Mouse (Mus musculus) forebrain, embryonic 10.5 days (tissue): Measurements from ENCODE around the gene Flt3. TPM values are rescaled to one million over a fixed set of nuclear protein-coding genes. Genes with fewer than 3 reads are reported as not detected.

Source experiments
- DNase-seq: peaks from one replicate; pipeline ENCODE4 v3.0.0-alpha.2; 2017; ENCODE audit warnings: low spot score; ENCODE audit errors: extremely low spot score
- H3K27ac ChIP-seq: fragments of 300-500 bp; sonication (generic); 2 replicates; pipeline ENCODE4 v1.5.1; 2016; ENCODE audit warnings: mild to moderate bottlenecking
- H3K27me3 ChIP-seq: fragments of 300-500 bp; sonication (generic); 2 replicates; pipeline ENCODE4 v1.6.1; 2016; ENCODE audit warnings: mild to moderate bottlenecking; ENCODE audit not compliant: poor library complexity, severe bottlenecking
- H3K36me3 ChIP-seq: fragments of 300-500 bp; sonication (generic); replicated peaks from 2 replicates; pipeline ENCODE4 v1.6.1; 2016; ENCODE audit warnings: mild to moderate bottlenecking, moderate library complexity
- H3K4me1 ChIP-seq: fragments of 300-500 bp; sonication (generic); 2 replicates; pipeline ENCODE4 v1.6.1; 2016
- H3K4me3 ChIP-seq: fragments of 300-500 bp; sonication (generic); 2 replicates; pipeline ENCODE4 v1.5.1; 2016; ENCODE audit warnings: mild to moderate bottlenecking, moderate library complexity
- H3K9me3 ChIP-seq: fragments of 300-500 bp; sonication (generic); 2 replicates; pipeline ENCODE4 v1.6.1; 2016; ENCODE audit warnings: mild to moderate bottlenecking, moderate library complexity
- WGBS: fragments of 180-500 bp; shearing (Covaris S2); methylation state at CpG from one replicate; pipeline ENCODE4 v1.1.7; 2016; 5-methylcytosine and 5-hydroxymethylcytosine counted together
- polyA plus RNA-seq: library from polyadenylated mRNA; unstranded; fragments of >200 nt; fragmentation: Nextera tagmentation; extraction: Ambion mirVana; gene quantifications from 2 replicates; pipeline ENCODE4 v1.2.1, GENCODE M21; 2016

The Flt3 gene
- polyA plus RNA-seq, 1 experiment from 2014 or later = not detected

DNA sequence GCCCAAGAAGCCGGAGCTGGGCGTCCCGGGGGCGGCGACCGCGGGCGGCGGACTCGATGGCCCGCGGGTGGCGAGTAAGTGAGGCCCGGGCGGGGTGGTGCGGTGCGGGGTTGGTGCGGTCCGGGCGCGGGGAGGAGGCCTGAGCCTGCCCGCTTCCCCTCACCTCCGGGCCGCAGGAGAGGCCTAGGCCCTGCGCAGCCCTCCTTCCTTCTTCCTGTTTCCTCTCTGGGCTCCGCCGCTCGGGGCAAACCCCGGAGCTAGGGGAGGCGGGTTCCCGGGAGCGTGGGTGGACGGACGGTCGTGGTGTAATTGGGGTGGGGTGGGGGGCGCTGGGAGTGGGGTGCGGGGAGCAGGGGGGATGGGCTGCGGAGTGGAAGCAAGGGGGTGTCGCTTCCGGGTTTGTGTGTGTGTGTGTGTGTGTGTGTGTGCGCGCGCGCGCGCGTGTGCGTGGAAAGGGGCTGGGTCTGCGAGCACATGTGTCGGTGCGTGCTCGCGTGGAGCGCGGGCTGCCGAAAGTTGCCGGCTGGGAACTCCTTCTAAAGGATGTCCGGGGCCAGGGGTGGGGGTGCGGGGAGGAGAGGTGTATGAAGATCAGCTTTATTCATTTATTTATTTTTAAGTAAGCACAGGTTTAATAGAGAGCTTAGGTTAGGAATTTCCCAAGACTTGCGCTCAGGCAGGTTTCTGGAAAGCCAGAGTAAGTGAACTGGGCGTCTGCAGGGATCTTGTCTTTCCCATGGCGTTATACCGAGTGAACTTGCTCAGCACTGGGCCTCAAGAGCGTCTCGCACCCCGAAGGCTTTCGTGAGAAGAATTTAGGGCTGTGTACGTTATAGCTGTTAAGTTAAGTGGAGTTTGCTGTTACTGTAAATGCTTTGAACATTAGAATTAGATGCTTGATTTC is 30.9 kb upstream of the Flt3 start:
- Histone ChIP-seq H3K9me3 (no peaks in the 10 kb centered on the region), H3K4me1 (peaks cover 51% of the 10 kb centered on the region)
- under 1% methylated on average over 62 of the region's 68 CpGs for WGBS

DNA sequence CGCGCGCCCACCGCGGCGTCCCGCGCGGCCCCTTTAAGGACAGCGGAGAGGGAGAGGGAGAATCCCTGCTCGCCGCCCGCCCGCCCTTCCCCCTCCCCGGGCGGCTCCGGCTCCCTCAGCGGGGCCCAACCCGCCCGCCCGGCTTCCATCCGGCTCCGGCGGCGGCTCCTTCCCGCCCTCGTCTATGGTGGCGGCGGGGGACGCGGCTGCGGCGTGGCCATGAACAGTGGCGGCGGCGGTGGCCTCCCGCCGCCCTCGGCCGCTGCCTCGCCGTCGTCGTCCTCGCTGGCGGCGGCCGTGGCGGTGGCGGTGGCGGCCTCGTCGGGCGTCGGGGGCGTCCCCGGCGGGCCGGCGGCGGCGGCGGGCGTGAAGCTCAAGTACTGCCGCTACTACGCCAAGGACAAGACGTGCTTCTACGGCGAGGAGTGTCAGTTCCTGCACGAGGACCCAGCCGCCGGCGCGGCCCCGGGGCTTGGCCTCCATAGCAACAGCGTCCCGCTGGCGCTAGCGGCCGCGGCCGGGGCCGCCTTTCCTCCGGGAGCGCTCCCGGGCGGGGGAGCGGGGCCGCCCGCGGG is 30.2 kb upstream of the Flt3 start:
- peak overlapping the region; percentile 97 for H3K4me3 ChIP-seq
- under 1% methylated on average over 68 of the region's 91 CpGs for WGBS
- H3K4me1 ChIP-seq = peaks cover 44% of the 10 kb centered on the region
- H3K9me3 ChIP-seq = no peaks in the 10 kb centered on the region
- no peaks in the 10 kb centered on the region for H3K27me3 ChIP-seq
- H3K36me3 ChIP-seq = peaks cover 6% of the 10 kb centered on the region
- peak; percentile 58 for DNase-seq
- peak overlapping the region; percentile 98 for H3K27ac ChIP-seq

More for the DNA sequence above, 30.9 kb upstream of the Flt3 start:
- Histone ChIP-seq H3K36me3 (peaks cover 6% of the 10 kb centered on the region), H3K27ac (peak overlapping the region; percentile 98), H3K4me3 (peak overlapping the region; percentile 97), H3K27me3 (no peaks in the 10 kb centered on the region)
- DNase-seq = peak; percentile 54

DNA sequence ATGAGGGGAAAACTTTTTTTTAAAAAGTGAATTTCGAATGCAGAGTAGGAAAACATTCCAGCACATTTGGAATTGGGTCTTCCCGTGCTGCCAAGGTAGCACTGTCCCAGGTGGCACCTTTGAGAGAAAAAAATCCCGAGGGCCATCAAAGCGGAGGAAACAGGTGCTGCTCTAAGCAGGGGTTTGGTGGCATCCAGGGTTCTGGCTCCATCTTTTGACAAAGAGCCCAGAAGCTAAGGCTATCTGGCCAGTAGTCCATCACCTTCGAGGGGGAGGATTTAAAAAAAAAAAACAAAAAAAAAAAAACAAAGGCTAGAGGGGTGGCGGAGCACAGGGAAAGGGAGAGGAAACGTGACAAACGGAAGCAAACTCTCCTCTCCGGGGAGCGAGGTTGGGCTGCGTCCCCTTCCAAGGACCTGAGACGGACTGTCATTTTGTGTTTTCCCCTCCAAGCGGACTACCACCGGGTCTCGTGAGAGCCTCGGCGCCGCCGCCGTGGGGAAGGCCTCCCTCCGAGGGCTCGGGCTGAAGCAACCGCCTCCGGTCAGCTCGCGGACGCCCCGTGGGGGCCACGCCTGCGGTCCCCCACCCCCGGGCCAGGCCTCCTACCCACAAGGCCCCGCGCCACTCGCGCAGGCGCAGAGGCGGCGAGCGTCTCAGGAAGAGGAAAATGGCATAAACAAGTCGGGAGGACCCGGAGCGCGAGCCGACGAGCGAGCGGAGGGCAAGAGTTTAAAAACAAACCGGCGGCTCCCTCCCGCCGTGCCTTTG is 29.4 kb upstream of the Flt3 start, which contains the start of gene Pan3:
Gene Pan3 (plus strand): TSS at position 627 of the 771 bp plus-strand sequence.
- H3K9me3 ChIP-seq = no peaks in the 10 kb centered on the region
- peak within 1 kb of the TSS; percentile 97 for H3K4me3 ChIP-seq
- DNase-seq = peak; percentile 92
- no peaks in the 10 kb centered on the region for H3K27me3 ChIP-seq
- peak within 1 kb of the TSS; percentile 98 for H3K27ac ChIP-seq
- peaks cover 36% of the 10 kb centered on the region for H3K4me1 ChIP-seq
- peaks cover 6% of the 10 kb centered on the region for H3K36me3 ChIP-seq
- under 1% methylated on average over 51 of the region's 51 CpGs for WGBS

DNA sequence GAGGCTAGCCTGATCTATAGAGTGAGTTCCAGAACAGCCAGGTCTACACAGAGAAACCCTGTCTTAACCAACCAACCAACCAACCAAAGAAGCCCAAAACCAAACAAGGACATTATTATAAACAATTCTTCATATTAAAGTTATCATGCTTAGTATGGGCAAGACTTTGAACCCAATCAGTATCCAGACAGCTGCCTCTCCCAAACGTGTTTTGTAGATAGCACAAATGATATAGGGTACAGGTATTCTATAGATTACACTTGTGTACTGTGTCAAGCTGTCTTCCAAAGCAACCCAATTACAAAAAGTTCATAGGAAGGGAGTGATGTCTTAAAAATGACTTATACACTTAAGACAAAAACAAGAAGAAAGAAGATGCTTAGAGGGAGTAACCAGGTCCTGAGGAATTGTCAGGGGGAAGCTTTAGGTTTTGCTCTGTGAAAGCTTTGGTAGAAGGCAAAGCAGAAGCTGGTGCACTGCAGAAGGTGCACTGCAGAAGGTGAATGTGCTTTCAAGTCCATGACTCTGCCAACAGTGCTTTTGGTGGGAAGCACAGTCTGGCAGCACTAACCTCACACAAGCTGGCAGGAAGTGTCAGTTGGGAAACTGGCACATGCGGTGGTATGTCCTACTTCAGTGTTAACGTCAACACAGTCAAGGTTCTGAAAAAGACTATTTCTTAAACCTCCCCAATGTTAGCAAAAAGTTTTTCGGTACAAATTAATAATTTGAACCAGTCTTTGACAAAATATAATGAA is 25.9 kb upstream of the Flt3 start:
- peaks cover 15% of the 10 kb centered on the region for H3K4me1 ChIP-seq
- 84% methylated on average over 4 of the region's 4 CpGs for WGBS
- H3K9me3 ChIP-seq = no peaks in the 10 kb centered on the region
- H3K36me3 ChIP-seq = no peaks in the 10 kb centered on the region
- no peak for DNase-seq
- no peak overlapping the region for H3K4me3 ChIP-seq
- no peaks in the 10 kb centered on the region for H3K27me3 ChIP-seq
- no peak overlapping the region for H3K27ac ChIP-seq

DNA sequence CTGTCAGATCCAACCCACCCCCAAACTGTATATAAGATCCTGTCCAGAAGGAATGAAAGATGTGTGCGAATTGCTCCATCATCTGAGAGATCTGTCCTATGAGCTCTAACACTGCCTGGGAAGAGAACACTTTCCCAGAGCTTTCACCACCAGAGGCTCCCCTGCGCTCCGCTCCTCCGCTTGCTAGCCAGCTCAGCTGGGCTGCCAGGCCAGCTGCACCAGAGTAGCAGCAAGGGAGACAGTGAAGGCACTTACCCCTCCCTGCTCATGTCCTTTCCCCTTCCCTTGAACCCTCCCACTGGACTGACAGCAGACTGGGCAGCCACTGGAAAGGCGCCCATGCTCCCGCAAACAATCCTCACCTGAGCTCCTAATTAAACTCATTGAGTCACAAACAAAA is 23.3 kb upstream of the Flt3 start:
- Histone ChIP-seq H3K9me3 (no peaks in the 10 kb centered on the region), H3K4me1 (peaks cover 5% of the 10 kb centered on the region), H3K27ac (no peak overlapping the region), H3K4me3 (no peak overlapping the region), H3K36me3 (no peaks in the 10 kb centered on the region), H3K27me3 (no peaks in the 10 kb centered on the region)
- DNase-seq = no peak
- WGBS = 39% methylated on average over 6 of the region's 6 CpGs

DNA sequence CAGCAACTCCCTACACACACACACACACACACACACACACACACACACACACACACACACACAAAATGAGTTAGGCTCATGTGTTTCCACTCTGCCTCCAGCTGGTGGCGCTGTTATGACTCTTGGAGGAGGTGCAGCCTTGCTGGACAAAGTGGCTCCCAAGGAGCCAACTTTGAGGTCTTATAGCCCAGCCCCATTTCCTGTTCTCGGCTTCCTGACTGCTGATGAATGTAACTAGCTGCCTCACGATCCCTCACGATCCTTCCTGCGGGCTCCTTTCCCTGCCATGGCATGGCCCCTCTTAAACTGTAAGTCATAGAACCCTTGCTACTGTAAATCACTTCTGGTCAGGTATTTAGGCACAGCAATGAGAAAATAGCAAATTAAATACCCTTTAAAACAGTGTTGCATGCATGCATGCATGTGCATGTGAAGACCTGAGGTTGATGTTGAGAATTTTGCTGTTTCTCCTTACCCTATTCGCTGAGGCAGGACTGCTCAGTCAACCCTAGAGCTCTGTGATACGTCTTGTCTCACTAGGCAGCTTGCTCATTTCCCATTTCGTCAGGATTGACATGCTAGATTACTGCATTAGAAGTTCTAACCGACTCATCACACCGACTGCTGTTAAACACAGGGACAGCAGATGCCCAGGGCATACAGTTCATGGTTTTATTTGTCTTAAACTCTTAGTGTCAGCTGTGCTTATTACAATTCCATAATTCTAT is 18.3 kb upstream of the Flt3 start:
- Histone ChIP-seq H3K27me3 (no peaks in the 10 kb centered on the region), H3K27ac (no peak overlapping the region), H3K4me3 (no peak overlapping the region), H3K9me3 (no peaks in the 10 kb centered on the region), H3K4me1 (peaks cover under 1% of the 10 kb centered on the region; the same call in 1 of the 2 replicates), H3K36me3 (no peaks in the 10 kb centered on the region)
- no peak for DNase-seq
- WGBS = 59% methylated on average over 10 of the region's 10 CpGs

DNA sequence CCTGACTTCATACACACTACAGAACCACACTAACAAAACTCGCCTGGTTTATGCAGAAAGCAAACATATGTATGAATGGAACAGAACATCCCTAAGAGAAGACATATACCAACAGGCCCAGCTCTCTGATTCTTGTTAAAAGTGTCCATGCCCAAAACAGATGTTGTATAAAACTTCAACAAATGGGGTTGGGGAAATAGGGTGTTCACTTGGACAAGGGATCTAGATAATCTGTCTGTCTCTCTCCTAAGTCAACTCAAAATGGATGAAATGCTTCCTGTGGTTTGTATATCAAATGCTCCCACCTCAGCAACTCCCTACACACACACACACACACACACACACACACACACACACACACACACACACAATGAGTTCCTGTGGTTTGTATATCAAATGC is 17.7 kb upstream of the Flt3 start:
- no peak overlapping the region for H3K4me3 ChIP-seq
- no peaks in the 10 kb centered on the region for H3K36me3 ChIP-seq
- no peaks in the 10 kb centered on the region for H3K9me3 ChIP-seq
- H3K4me1 ChIP-seq = no peaks in the 10 kb centered on the region
- H3K27me3 ChIP-seq = no peaks in the 10 kb centered on the region
- H3K27ac ChIP-seq = no peak overlapping the region
- no peak for DNase-seq
- 78% methylated on average over 1 of the region's 1 CpGs for WGBS

DNA sequence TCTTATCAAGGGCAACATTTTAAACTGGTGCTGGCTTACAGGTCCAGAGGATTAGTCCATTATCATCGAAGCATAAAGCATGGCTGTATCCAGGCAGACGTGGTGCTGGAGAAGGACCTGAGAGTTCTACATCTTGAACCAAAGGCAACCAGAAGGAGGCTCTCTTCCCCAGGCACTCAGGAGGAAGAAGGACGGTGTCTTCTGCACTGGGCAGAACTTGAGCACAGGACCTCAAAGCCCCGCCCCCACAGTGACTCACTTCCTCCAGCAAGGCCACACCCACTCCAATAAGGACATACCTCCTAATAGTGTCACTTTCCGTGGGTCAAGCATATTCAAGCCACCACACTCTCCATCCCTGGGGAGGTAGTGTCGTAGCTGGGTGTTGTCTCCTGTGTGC is 10.3 kb upstream of the Flt3 start:
- DNase-seq = no peak
- Histone ChIP-seq H3K27me3 (no peaks in the 10 kb centered on the region), H3K4me3 (no peak overlapping the region), H3K9me3 (no peaks in the 10 kb centered on the region), H3K27ac (no peak overlapping the region), H3K4me1 (no peaks in the 10 kb centered on the region), H3K36me3 (no peaks in the 10 kb centered on the region)
- WGBS = 81% methylated on average over 6 of the region's 6 CpGs

DNA sequence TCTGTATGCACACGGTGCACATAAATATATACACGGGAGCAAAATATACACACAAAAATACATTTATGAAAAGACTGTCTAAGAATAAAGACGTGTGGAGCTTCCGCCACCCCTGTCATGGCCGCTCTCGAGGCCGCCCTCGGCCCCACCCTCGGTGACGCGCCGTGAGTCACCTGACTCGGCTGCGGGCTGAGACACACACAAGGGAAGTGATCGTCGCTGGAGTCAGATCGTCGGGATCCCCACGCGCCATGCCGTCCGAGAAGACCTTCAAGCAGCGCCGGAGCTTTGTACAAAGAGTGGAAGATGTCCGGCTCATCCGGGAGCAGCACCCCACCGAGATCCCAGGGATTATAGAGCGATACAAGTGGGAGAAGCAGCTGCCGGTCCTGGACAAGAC is 8.4 kb upstream of the Flt3 start:
- Histone ChIP-seq H3K27me3 (no peaks in the 10 kb centered on the region), H3K27ac (no peak overlapping the region), H3K9me3 (no peaks in the 10 kb centered on the region), H3K4me3 (peak overlapping the region; percentile 7; the same call in 1 of the 2 replicates), H3K36me3 (no peaks in the 10 kb centered on the region), H3K4me1 (no peaks in the 10 kb centered on the region)
- DNase-seq = no peak
- 64% methylated on average over 29 of the region's 29 CpGs for WGBS

DNA sequence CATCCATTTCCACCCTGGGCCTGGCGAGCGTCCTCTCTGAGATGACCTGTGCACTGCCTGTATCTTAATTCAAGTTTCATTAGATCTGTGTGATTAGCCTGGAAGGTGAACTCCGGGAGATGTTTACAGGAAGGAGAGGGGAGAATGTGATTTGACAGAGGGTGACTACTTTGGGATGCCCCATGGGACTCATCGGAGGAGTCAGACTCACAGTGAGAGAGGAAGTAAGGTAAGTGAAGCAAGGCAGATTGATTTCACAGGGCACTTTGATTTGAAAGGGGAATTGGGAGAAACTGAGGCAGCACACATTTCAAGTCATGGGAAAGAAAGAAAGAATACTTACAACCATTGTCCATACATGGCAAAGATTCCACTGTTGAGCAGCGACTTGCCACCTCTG is 5.8 kb upstream of the Flt3 start:
- Histone ChIP-seq H3K36me3 (no peaks in the 10 kb centered on the region), H3K27me3 (peaks cover 15% of the 10 kb centered on the region), H3K4me3 (no peak overlapping the region), H3K4me1 (peaks cover under 1% of the 10 kb centered on the region), H3K9me3 (no peaks in the 10 kb centered on the region), H3K27ac (no peak overlapping the region)
- no peak for DNase-seq
- WGBS = 90% methylated on average over 5 of the region's 5 CpGs

DNA sequence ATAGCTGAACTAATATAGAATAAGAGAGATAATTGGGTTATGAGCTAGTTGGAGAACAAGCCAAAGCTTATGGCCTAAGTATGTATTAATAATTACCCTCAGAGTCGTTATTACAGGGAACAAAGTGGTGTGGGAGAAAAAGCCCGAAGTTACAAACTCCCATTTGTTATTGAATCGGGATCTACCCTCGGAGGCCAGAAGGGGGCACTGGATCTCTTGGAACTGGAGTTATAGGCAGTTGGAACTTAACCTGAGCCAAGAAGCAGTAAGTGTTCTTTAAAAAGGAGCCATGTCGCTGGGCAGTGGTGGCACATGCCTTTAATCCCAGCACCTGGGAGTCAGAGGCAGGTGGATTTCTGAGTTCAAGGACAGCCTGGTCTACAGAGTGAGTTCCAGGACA is 2.2 kb upstream of the Flt3 start:
- Histone ChIP-seq H3K27ac (no peak overlapping the region), H3K4me1 (peaks cover 15% of the 10 kb centered on the region), H3K4me3 (no peak overlapping the region), H3K36me3 (no peaks in the 10 kb centered on the region), H3K9me3 (no peaks in the 10 kb centered on the region), H3K27me3 (peaks cover 51% of the 10 kb centered on the region)
- WGBS = 25% methylated on average over 5 of the region's 5 CpGs
- peak; percentile 36 for DNase-seq

DNA sequence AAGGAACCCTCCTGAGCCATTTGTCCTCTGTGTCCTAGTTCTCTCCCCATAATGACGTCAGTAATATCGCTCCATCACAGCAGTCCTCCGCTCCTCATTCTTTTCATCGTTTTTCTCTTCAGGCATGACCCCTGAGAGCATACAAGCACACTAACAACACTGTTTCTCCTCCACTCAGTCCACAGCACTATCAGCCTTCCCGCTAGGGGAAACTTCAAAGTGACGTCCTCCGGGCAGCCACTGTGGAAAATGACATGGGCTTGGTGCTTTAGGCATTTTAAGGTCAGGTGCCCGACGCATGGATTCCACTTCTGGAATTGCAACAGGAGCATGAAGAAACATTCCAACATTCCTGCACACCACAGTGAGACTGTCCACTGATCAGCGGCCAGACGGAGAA is 735 bp upstream of the Flt3 start:
- no peak for DNase-seq
- Histone ChIP-seq H3K27ac (no peak overlapping the region), H3K4me1 (peaks cover 15% of the 10 kb centered on the region), H3K4me3 (peak overlapping the region; percentile 59; the same call in 1 of the 2 replicates), H3K27me3 (peaks cover 58% of the 10 kb centered on the region), H3K9me3 (no peaks in the 10 kb centered on the region), H3K36me3 (no peaks in the 10 kb centered on the region)
- WGBS = 33% methylated on average over 11 of the region's 11 CpGs
